Mouse (Mus musculus) left cerebral cortex, postnatal 10 days (tissue): ENCODE measurements around the gene Pld1. TPM values are rescaled to one million over a fixed set of nuclear protein-coding genes. Genes with fewer than 3 reads are reported as not detected.

Experiments used
- DNase-seq, 2 experiments: peaks; one replicate each; pipeline ENCODE4 v3.0.0; 2021 to 2022; ENCODE audit warnings: low spot score in 2 of 2, mixed read lengths in 1 of 2; ENCODE audit errors: extremely low spot score in 1 of 2
- intact Hi-C: fragments of 180-260 bp; cut with DNase I; formaldehyde crosslinking; loops from one replicate; pipeline ENCODE4 v1.15.1; 2025
- total RNA-seq, 2 experiments: library from RNA; stranded (reverse); gene quantifications; 2 replicates each; pipeline ENCODE4 v1.2.3; 2021

The Pld1 gene
- total RNA-seq, 2 experiments from 2014 or later: 7.1 to 10.8 TPM

- no peak for DNase-seq
- intact Hi-C loops: no loop called here
Measured at GRCm38 (mm10) chr3:28093684-28094302, 155.3 kb downstream of the Pld1 start.

GRCm38 (mm10) chr3:28095451-28095850 is 157.0 kb downstream of the Pld1 start:
- intact Hi-C loops: no loop called here
- no peak for DNase-seq

- no peak for DNase-seq
- intact Hi-C loops: no loop called here
Measured at GRCm38 (mm10) chr3:28099175-28099574, 160.7 kb downstream of the Pld1 start.

- intact Hi-C loops: loop anchor here (5.0 kb wide), 2 partner anchors 628 to 643 kb away; no protein-coding TSS in a partner anchor
- DNase-seq: no peak
Measured at GRCm38 (mm10) chr3:28104992-28105391, 166.5 kb downstream of the Pld1 start.

GRCm38 (mm10) chr3:28107446-28108004 is 169.0 kb downstream of the Pld1 start:
- intact Hi-C loops: loop anchor here (2.0 to 5.0 kb wide), 3 partner anchors 125 to 645 kb away; no protein-coding TSS in a partner anchor
- DNase-seq: peak; percentile 35 to 46

GRCm38 (mm10) chr3:28111516-28111915 is 173.0 kb downstream of the Pld1 start:
- intact Hi-C loops: no loop called here
- DNase-seq: no peak

- no peak for DNase-seq
- intact Hi-C loops: no loop called here
Measured at GRCm38 (mm10) chr3:28113881-28114280, 175.4 kb downstream of the Pld1 start.

GRCm38 (mm10) chr3:28141716-28142115 is 203.2 kb downstream of the Pld1 start:
- intact Hi-C loops: no loop called here
- no peak for DNase-seq

GRCm38 (mm10) chr3:28142121-28142520 is 203.6 kb downstream of the Pld1 start:
- DNase-seq: no peak
- intact Hi-C loops: no loop called here

GRCm38 (mm10) chr3:28144676-28145075 is 206.2 kb downstream of the Pld1 start:
- intact Hi-C loops: no loop called here

GRCm38 (mm10) chr3:28145461-28145860 is 207.0 kb downstream of the Pld1 start:
- intact Hi-C loops: no loop called here
- no peak for DNase-seq

More at GRCm38 (mm10) chr3:28144676-28145075, 206.2 kb downstream of the Pld1 start:
- DNase-seq: no peak

- intact Hi-C loops: no loop called here
- DNase-seq: peak in 1 of 2 experiments; percentile 13
Measured at GRCm38 (mm10) chr3:28149656-28150256, 211.3 kb downstream of the Pld1 start.

- no peak for DNase-seq
- intact Hi-C loops: no loop called here
Measured at GRCm38 (mm10) chr3:28158006-28158405, 219.5 kb downstream of the Pld1 start.

GRCm38 (mm10) chr3:28158916-28159315 is 220.4 kb downstream of the Pld1 start:
- no peak for DNase-seq
- intact Hi-C loops: no loop called here

GRCm38 (mm10) chr3:28162346-28162745 is 223.9 kb downstream of the Pld1 start:
- DNase-seq: no peak
- intact Hi-C loops: no loop called here

GRCm38 (mm10) chr3:28164678-28165077 is 226.2 kb downstream of the Pld1 start:
- DNase-seq: no peak
- intact Hi-C loops: no loop called here

- intact Hi-C loops: no loop called here
Measured at GRCm38 (mm10) chr3:28165598-28165997, 227.1 kb downstream of the Pld1 start.

GRCm38 (mm10) chr3:28167796-28168505 is 229.5 kb downstream of the Pld1 start:
- intact Hi-C loops: no loop called here
- DNase-seq: no peak

More at GRCm38 (mm10) chr3:28165598-28165997, 227.1 kb downstream of the Pld1 start:
- DNase-seq: peak; percentile 57 to 77

- peak in 1 of 2 experiments; percentile 77 for DNase-seq
- intact Hi-C loops: loop anchor here (5.0 to 10.0 kb wide), 2 partner anchors 234 to 381 kb away; no protein-coding TSS in a partner anchor
Measured at GRCm38 (mm10) chr3:28170911-28171618, 232.6 kb downstream of the Pld1 start.
